Mouse (Mus musculus) limb, embryonic 14.5 days (tissue): ENCODE measurements at regions not wholly inside any gene's neighbourhood (a gene's known extent, or its start where the extent isn't known, plus 50 kb on each side); places are given as distances from the start of the nearest gene placed in this dataset.

Experiments used
- ATAC-seq: fragments of 200-750 bp; cut with Nextera tagmentation; 2 replicates; pipeline ENCODE4 v1.8.0; 2017; ENCODE audit warnings: low read depth, moderate number of reproducible peaks, moderate TSS enrichment; ENCODE audit not compliant: low FRiP score
- DNase-seq: peaks from one replicate; pipeline ENCODE4 v3.0.0-alpha.2; 2015; ENCODE audit warnings: low spot score
- H3K27ac ChIP-seq: fragments of 300-500 bp; sonication (generic); replicated peaks from 2 replicates; pipeline ENCODE4 v1.5.1; 2014; ENCODE audit warnings: low read depth, mild to moderate bottlenecking, low read length, moderate library complexity, mixed read lengths
- H3K27me3 ChIP-seq: fragments of 300-500 bp; sonication (generic); 2 replicates; pipeline ENCODE4 v1.6.1; 2014; ENCODE audit warnings: low read length, mixed read lengths; ENCODE audit not compliant: control insufficient read depth, insufficient read depth
- H3K36me3 ChIP-seq: fragments of 300-500 bp; sonication (generic); 2 replicates; pipeline ENCODE4 v1.6.1; 2014; ENCODE audit warnings: mild to moderate bottlenecking, low read length, moderate library complexity, mixed read lengths; ENCODE audit not compliant: control insufficient read depth, insufficient read depth
- H3K4me1 ChIP-seq: fragments of 300-500 bp; sonication (generic); 2 replicates; pipeline ENCODE4 v1.6.1; 2014; ENCODE audit warnings: antibody characterized with exemption, low read length, mixed read lengths; ENCODE audit not compliant: control insufficient read depth, insufficient read depth
- H3K4me2 ChIP-seq: fragments of 300-500 bp; sonication (generic); replicated peaks from 2 replicates; pipeline ENCODE4 v1.6.1; 2014; ENCODE audit warnings: low read depth, mild to moderate bottlenecking, low read length, moderate library complexity; ENCODE audit not compliant: severe bottlenecking
- H3K4me3 ChIP-seq: fragments of 300-500 bp; sonication (generic); replicated peaks from 2 replicates; pipeline ENCODE4 v1.5.1; 2014; ENCODE audit warnings: low read length
- H3K9ac ChIP-seq: fragments of 300-500 bp; sonication (generic); 2 replicates; pipeline ENCODE4 v1.6.1; 2014; ENCODE audit warnings: mild to moderate bottlenecking, low read depth, low read length, moderate library complexity; ENCODE audit not compliant: severe bottlenecking
- H3K9me3 ChIP-seq: fragments of 300-500 bp; sonication (generic); 2 replicates; pipeline ENCODE4 v1.6.1; 2016; ENCODE audit warnings: low read length; ENCODE audit not compliant: control insufficient read depth
- POLR2A ChIP-seq: fragments of 200-500 bp; IDR thresholded peaks from 2 replicates; pipeline ENCODE4 v1.8.0; 2012; ENCODE audit warnings: inconsistent platforms, mild to moderate bottlenecking, moderate library complexity, borderline replicate concordance; ENCODE audit not compliant: insufficient read depth, insufficient read length; ENCODE audit errors: extremely low read depth
- WGBS: fragments of 180-500 bp; shearing (Covaris S2); extraction: QIAGEN DNeasy Blood & Tissue Kit; methylation state at CpG from one replicate; pipeline ENCODE4 v1.1.7; 2014; 5-methylcytosine and 5-hydroxymethylcytosine counted together

DNA sequence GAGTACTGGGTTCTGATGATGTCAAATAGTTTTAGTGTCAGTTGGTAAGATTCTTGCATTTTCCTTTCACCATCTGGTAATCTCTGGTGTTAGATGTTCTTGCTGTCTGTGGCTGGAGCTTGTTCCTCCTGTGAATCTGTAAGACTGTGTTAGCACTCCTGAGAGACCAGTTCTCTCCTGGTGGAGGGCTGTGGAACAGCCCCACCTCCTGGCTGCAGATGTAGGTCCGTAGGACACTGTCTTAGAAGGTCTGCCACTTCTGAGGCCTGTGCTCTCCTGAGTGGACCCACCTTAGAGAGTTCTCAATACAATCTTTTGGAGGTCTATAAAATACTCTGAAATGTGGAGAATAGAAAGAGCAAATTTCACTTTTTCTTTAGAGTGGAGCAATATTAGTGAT is 101.8 kb downstream of the H2al1n start:
- Histone ChIP-seq H3K9ac (no peak overlapping the region), H3K4me3 (no peak overlapping the region), H3K27me3 (no peaks in the 10 kb centered on the region), H3K4me1 (no peaks in the 10 kb centered on the region), H3K36me3 (no peaks in the 10 kb centered on the region), H3K9me3 (no peaks in the 10 kb centered on the region), H3K4me2 (no peak overlapping the region), H3K27ac (no peak overlapping the region)
- no peak for TF ChIP-seq POLR2A
- no peak for ATAC-seq
- 44% methylated on average over 1 of the region's 1 CpGs for WGBS
- no peak for DNase-seq

DNA sequence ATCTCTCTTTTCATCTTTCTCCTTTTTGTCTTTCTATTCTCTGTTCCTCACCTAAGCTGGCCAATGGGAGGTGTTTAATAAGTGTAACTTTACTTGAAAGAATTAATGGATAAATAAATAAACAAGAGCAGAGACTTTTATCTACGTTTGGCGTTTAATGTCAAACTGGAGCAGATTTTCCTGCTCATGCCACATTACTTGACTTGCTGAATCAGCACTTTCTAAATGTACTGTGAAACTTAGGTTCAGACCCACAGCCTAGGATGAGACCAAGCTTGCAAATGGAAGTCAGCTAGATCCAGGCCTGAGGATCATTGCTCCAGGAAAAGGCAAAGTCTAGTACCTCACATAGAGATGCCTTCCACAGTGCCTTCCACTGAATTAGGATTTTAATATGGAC is 141.5 kb downstream of the H2al1n start:
- H3K27ac ChIP-seq, result no peak overlapping the region
- no peak for DNase-seq
- H3K4me2 ChIP-seq, result no peak overlapping the region
- H3K27me3 ChIP-seq, result no peaks in the 10 kb centered on the region
- H3K4me1 ChIP-seq, result no peaks in the 10 kb centered on the region
- H3K9ac ChIP-seq, result no peak overlapping the region
- 63% methylated on average over 2 of the region's 2 CpGs for WGBS
- H3K9me3 ChIP-seq, result no peaks in the 10 kb centered on the region
- no peaks in the 10 kb centered on the region for H3K36me3 ChIP-seq
- no peak for ATAC-seq
- no peak for TF ChIP-seq POLR2A
- no peak overlapping the region for H3K4me3 ChIP-seq

DNA sequence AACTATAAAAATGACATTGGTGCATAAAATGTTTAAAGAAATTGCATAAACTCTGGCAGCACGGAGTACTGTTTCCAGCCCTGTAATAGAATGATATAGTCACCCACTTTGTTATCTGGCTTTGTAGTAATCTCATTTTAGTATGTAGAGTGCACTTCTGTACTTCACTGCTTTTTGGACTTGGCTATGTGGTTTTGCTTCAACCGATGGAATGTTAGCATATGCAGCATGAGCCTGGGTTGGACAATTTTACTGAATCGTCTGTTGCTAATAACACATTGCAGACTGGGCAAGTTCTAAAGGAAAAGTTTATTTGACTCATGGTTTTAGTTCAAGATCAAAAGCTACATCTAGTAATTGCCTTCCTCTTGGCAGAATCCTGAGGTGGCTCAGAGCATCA is 142.4 kb downstream of the H2al1n start:
- ATAC-seq, result peak; percentile 62
- no peaks in the 10 kb centered on the region for H3K4me1 ChIP-seq
- 43% methylated on average over 3 of the region's 3 CpGs for WGBS
- no peak for TF ChIP-seq POLR2A
- H3K9me3 ChIP-seq, result no peaks in the 10 kb centered on the region
- H3K36me3 ChIP-seq, result no peaks in the 10 kb centered on the region
- H3K4me2 ChIP-seq, result no peak overlapping the region
- no peaks in the 10 kb centered on the region for H3K27me3 ChIP-seq
- H3K27ac ChIP-seq, result no peak overlapping the region
- no peak overlapping the region for H3K4me3 ChIP-seq
- DNase-seq, result peak; percentile 57
- no peak overlapping the region for H3K9ac ChIP-seq

DNA sequence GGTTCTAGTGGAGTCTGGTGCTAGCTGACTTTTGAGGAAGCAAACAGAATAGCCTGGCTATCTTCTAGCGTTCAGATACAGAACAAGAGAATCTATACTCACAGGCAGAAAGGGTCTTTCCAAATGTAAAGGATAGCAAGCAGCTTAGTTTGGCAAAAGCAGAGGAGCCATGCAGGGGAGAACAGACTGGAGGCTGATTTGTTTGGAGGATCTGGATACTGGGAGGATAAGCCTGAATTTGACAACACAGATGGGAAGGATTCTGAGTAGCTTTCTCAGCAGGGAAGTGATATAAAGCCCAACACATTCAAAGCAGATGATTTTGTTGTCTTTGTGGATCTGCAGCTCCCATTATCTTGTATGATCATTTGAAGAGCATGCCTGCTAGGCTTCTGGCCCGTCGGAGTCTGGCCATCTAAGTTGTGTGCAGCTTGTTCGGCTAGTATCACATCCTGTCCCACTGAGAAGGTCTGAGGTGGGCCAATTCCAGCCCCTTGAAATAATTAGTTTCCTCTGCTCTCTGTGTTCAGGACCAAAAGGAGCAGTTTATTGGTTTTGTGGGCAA is 145.6 kb downstream of the H2al1n start:
- ATAC-seq, result no peak
- 48% methylated on average over 4 of the region's 4 CpGs for WGBS
- no peak overlapping the region for H3K27ac ChIP-seq

More for the DNA sequence above, 145.6 kb downstream of the H2al1n start:
- no peak overlapping the region for H3K9ac ChIP-seq
- H3K4me1 ChIP-seq, result no peaks in the 10 kb centered on the region
- no peaks in the 10 kb centered on the region for H3K36me3 ChIP-seq
- no peak overlapping the region for H3K4me3 ChIP-seq
- TF ChIP-seq POLR2A, result no peak
- no peak overlapping the region for H3K4me2 ChIP-seq
- DNase-seq, result no peak
- no peaks in the 10 kb centered on the region for H3K27me3 ChIP-seq
- H3K9me3 ChIP-seq, result no peaks in the 10 kb centered on the region
